ENCODE assay signal across 20 mouse cellular contexts in the genomic region with DNA sequence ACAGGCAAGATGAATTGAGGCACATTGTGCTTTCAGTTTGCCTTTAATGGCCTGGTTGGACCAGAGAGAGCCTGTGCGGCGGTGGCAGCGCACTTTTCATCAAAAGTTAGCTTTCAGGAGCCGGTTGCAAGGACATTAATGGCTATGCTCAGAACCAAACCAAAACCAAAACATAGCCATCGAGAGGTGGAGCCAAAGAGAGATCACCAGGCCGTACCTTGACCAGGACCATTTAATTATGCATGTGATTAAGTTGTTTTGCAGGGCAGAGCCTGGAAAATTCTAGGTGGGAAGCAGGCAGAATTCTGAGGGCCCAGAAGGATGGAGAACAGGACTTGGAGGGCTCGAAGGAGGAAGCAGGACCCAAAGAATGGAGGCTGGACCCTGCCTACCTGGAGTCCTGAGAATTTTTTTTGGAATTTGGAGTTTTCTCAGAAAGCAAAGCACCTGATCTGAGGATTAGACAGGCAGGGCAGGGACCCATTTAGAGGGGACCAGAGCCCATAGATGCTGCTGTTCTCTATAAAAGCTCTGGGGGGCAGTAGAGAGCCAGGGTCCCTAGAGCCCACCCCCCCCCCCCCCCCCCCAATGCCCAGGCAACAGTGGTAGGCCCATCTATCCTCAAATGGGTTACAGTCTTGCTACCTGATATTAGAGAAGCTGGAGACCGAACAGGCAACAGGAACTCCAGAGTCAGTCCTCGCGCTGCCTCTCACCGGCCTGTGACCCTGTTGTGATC. TPM values are rescaled to one million over a fixed set of nuclear protein-coding genes. Genes with fewer than 3 reads are reported as not detected.
A peak's percentile ranks its signal among the peaks of the same experiment; 100 is the strongest.
DNase-seq lines count a peak whose midpoint lies in the region; TF ChIP-seq lines count a peak whose summit lies in the region.
"Had no signal": no experiment of that assay in that cellular context is flagged by ENCODE, and none has a peak within 500 bp of the region (broad histone marks: within the 10 kb centered on the region; RNA-seq: fewer than 3 reads in every experiment).

No protein-coding gene starts in this region.

- intact Hi-C loops in left cerebral cortex, adult 2 months (cut with DNase I): loop anchor here (2.0 to 10.0 kb wide), 2 partner anchors 26 to 250 kb away; partner anchors contain the start of genes Gm29666 and Nup50
- intact Hi-C loops in left cerebral cortex, postnatal 10 days (cut with DNase I): no loop called here

- H3K27ac ChIP-seq in left cerebral cortex, adult 2 months: no peak overlapping the region
- H3K27ac ChIP-seq: embryonic facial prominence, embryonic 15.5 days; forebrain, embryonic 12.5 days; limb, embryonic 15.5 days; macrophage; neural tube, embryonic 12.5 days had no signal

- peak; percentile 39 for DNase-seq in embryo, embryonic 10.5 days (ENCODE audit: low spot score)
- DNase-seq in embryo, embryonic 9.5 days (ENCODE audit: extremely low spot score): no peak
- no peak for DNase-seq in left cerebral cortex, adult 2 months (ENCODE audit: extremely low spot score in 1 of 2, low spot score in 2 of 2)
- DNase-seq in left cerebral cortex, postnatal 10 days (ENCODE audit: extremely low spot score in 1 of 2, low spot score in 2 of 2): no peak
- peak; percentile 59 for DNase-seq in splenic B cell, adult 2 months (ENCODE audit: low read depth, low spot score)
- DNase-seq in urinary bladder, adult 2 months (ENCODE audit: low spot score): no peak
- no peak for DNase-seq in Muller cell, postnatal 12 days (ENCODE audit: inconsistent ontology term)
- DNase-seq: cerebellum, adult 11 months; heart, postnatal 36 days; midbrain, embryonic 14.5 days; spleen, adult 18-20 months; thymus, adult 18-20 months had no signal

- H3K4me3 ChIP-seq in left cerebral cortex, adult 2 months: no peak overlapping the region
- no peak overlapping the region for H3K4me3 ChIP-seq in E14TG2a.4 (replicated peaks; ENCODE audit: low read length)
- H3K4me3 ChIP-seq: embryonic facial prominence, embryonic 15.5 days; forebrain, embryonic 12.5 days; limb, embryonic 15.5 days; neural tube, embryonic 12.5 days had no signal

- no peaks in the 10 kb centered on the region for H3K27me3 ChIP-seq in E14TG2a.4 (ENCODE audit: insufficient read depth, low read length)
- no peaks in the 10 kb centered on the region for H3K27me3 ChIP-seq in splenic B cell, adult 2 months (ENCODE audit: control insufficient read depth, insufficient read depth, low read length, poor library complexity, severe bottlenecking)
- H3K27me3 ChIP-seq: embryonic facial prominence, embryonic 15.5 days; limb, embryonic 15.5 days; neural tube, embryonic 12.5 days had no signal

- H3K36me3 ChIP-seq in E14TG2a.4 (ENCODE audit: insufficient read depth, low read length): no peaks in the 10 kb centered on the region; the same call in 1 of the 2 replicates
- no peaks in the 10 kb centered on the region for H3K36me3 ChIP-seq in splenic B cell, adult 2 months (ENCODE audit: control insufficient read depth, insufficient read depth, low read length, poor library complexity, severe bottlenecking)
- H3K36me3 ChIP-seq: embryonic facial prominence, embryonic 15.5 days; forebrain, embryonic 12.5 days; limb, embryonic 15.5 days; neural tube, embryonic 12.5 days had no signal

- no peaks in the 10 kb centered on the region for H3K9me3 ChIP-seq in E14TG2a.4 (ENCODE audit: low read length)
- H3K9me3 ChIP-seq: embryonic facial prominence, embryonic 15.5 days; forebrain, embryonic 12.5 days; limb, embryonic 15.5 days; neural tube, embryonic 12.5 days had no signal

- TF ChIP-seq CTCF in left cerebral cortex, adult 2 months (IDR thresholded peaks at IDR 0.05): peak; percentile 52
- TF ChIP-seq CTCF in E14TG2a.4 (conservative IDR thresholded peaks at IDR 0.05; ENCODE audit: low read length): peak; percentile 43

- H3K4me1 ChIP-seq in E14TG2a.4 (replicated peaks; ENCODE audit: low read depth, low read length): peaks cover 90% of the 10 kb centered on the region
- H3K4me1 ChIP-seq: forebrain, embryonic 12.5 days had no signal

RNA-seq across cellular contexts. Expression of gene Prr5, which starts 5.1 kb away (rescaled TPM):
- total RNA-seq in left cerebral cortex, adult 2 months (2021): 10 to 100 TPM; 13.8 to 14.1 TPM
- total RNA-seq in left cerebral cortex, postnatal 10 days (2021): 10 to 100 TPM; 11.4 to 16.3 TPM
- 9.1 and 9.4 TPM in 2 replicates for polyA plus RNA-seq in urinary bladder, adult 2 months (2012; rRNA removed)
- polyA plus RNA-seq: activated CD4-positive, CD25-positive, alpha-beta regulatory T cell, adult 4 months had no signal

RNA-seq across cellular contexts. Expression of gene Arhgap8, which starts 45.4 kb away (rescaled TPM):
- total RNA-seq in left cerebral cortex, adult 2 months (2021): not detected
- total RNA-seq in left cerebral cortex, postnatal 10 days (2021): under 1 TPM; 0.30 to 0.60 TPM
- polyA plus RNA-seq in urinary bladder, adult 2 months (2012; rRNA removed): 5.0 and 5.7 TPM in 2 replicates
- total RNA-seq: common myeloid progenitor, adult 5-6 weeks had no signal
- polyA plus RNA-seq: activated CD4-positive, CD25-positive, alpha-beta regulatory T cell, adult 4 months; macrophage had no signal

Comparison
In these comparisons a context has a peak if more than half of its experiments do, and no peak if none do; other contexts are left out.
1. DNase-seq: peak in embryo, embryonic 10.5 days (single experiment) and splenic B cell, adult 2 months (single experiment); none in embryo, embryonic 9.5 days (single experiment), left cerebral cortex, adult 2 months (0 of 2), left cerebral cortex, postnatal 10 days (0 of 2), urinary bladder, adult 2 months (single experiment) and Muller cell, postnatal 12 days (single experiment).